Mouse (Mus musculus) lung, postnatal 10 days (tissue): ENCODE results near the gene Yars.

ENCODE experiments used
- DNase-seq: peaks from one replicate; pipeline ENCODE4 v3.0.0; 2021

Yars gene

GRCm38 (mm10) chr4:129189542-129190519 lies at the start of gene Yars, which contains the start of gene S100pbp:
Gene Yars, plus strand, starts transcription at chr4:129189760.
Gene S100pbp, minus strand, starts transcription at chr4:129189727.
- DNase-seq, result peak; percentile 98

- no peak for DNase-seq
Observed at GRCm38 (mm10) chr4:129140808-129141207, 48.8 kb upstream of the Yars start.

- no peak for DNase-seq
Observed at GRCm38 (mm10) chr4:129141560-129142438, 47.8 kb upstream of the Yars start.

GRCm38 (mm10) chr4:129142439-129143045 lies 47.0 kb upstream of the Yars start:
- DNase-seq, result no peak

GRCm38 (mm10) chr4:129143509-129143908 lies 46.1 kb upstream of the Yars start:
- DNase-seq, result no peak

GRCm38 (mm10) chr4:129144401-129145367 lies 44.9 kb upstream of the Yars start:
- no peak for DNase-seq

GRCm38 (mm10) chr4:129145411-129145810 lies 44.1 kb upstream of the Yars start:
- DNase-seq, result no peak

- no peak for DNase-seq
Observed at GRCm38 (mm10) chr4:129145943-129146342, 43.6 kb upstream of the Yars start.

- no peak for DNase-seq
Observed at GRCm38 (mm10) chr4:129146392-129146791, 43.2 kb upstream of the Yars start.

- DNase-seq, result peak; percentile 53
Observed at GRCm38 (mm10) chr4:129147552-129148103, 41.9 kb upstream of the Yars start.

- no peak for DNase-seq
Observed at GRCm38 (mm10) chr4:129149321-129149720, 40.2 kb upstream of the Yars start.

- no peak for DNase-seq
Observed at GRCm38 (mm10) chr4:129151276-129151811, 38.2 kb upstream of the Yars start.

- no peak for DNase-seq
Observed at GRCm38 (mm10) chr4:129157541-129157940, 32.0 kb upstream of the Yars start.

GRCm38 (mm10) chr4:129158549-129158948 lies 31.0 kb upstream of the Yars start:
- DNase-seq, result no peak

- no peak for DNase-seq
Observed at GRCm38 (mm10) chr4:129161076-129161475, 28.5 kb upstream of the Yars start.

GRCm38 (mm10) chr4:129161581-129162255 lies 27.8 kb upstream of the Yars start:
- no peak for DNase-seq

- no peak for DNase-seq
Observed at GRCm38 (mm10) chr4:129172529-129172928, 17.0 kb upstream of the Yars start.

- no peak for DNase-seq
Observed at GRCm38 (mm10) chr4:129179560-129179959, 10.0 kb upstream of the Yars start.

- DNase-seq, result no peak
Observed at GRCm38 (mm10) chr4:129188041-129188659, 1.4 kb upstream of the Yars start.
